Mouse (Mus musculus) liver, adult 2 months (tissue): ENCODE results near the gene Slc9a3r2.
"Not testable (repeated sequence)": the region's sequence is repeated elsewhere in the genome, so short reads cannot be mapped to it uniquely, and the experiment has no call there.

ENCODE experiments used
- CTCF ChIP-seq: fragments of 200-500 bp; IDR thresholded peaks from 2 replicates; pipeline ENCODE4 v1.5.1; 2011; ENCODE audit warnings: low read depth, low read length, control low read depth
- POLR2A ChIP-seq: fragments of 200-500 bp; IDR thresholded peaks from 2 replicates; pipeline ENCODE4 v1.6.1; 2011; ENCODE audit warnings: low read length, control low read depth; ENCODE audit not compliant: insufficient read depth; ENCODE audit errors: extremely low read depth

- not testable (repeated sequence) for TF ChIP-seq CTCF, POLR2A
Measured at GRCm38 (mm10) chr17:24667011-24667410, 16.9 kb upstream of the Slc9a3r2 start.
